Mouse (Mus musculus) intestine, embryonic 14.5 days (tissue): Measurements from ENCODE around the gene Gm11060. TPM values are rescaled to one million over a fixed set of nuclear protein-coding genes. Genes with fewer than 3 reads are reported as not detected.

Experiments used
- ATAC-seq: fragments of 200-750 bp; cut with Nextera tagmentation; replicated peaks from 2 replicates; pipeline ENCODE4 v1.8.0; 2017; ENCODE audit warnings: low read depth, moderate number of reproducible peaks, moderate TSS enrichment, moderate library complexity; ENCODE audit not compliant: low FRiP score, low TSS enrichment
- DNase-seq: peaks from one replicate; pipeline ENCODE4 v3.0.0-alpha.2; 2018; ENCODE audit warnings: low spot score
- H3K27ac ChIP-seq: fragments of 300-500 bp; sonication (generic); 2 replicates; pipeline ENCODE4 v1.5.1; 2014; ENCODE audit warnings: low read depth, mild to moderate bottlenecking, control low read depth
- H3K27me3 ChIP-seq: fragments of 300-500 bp; sonication (generic); replicated peaks from 2 replicates; pipeline ENCODE4 v1.6.1; 2014; ENCODE audit warnings: low read length, control low read depth; ENCODE audit not compliant: control insufficient read depth, insufficient read depth
- H3K36me3 ChIP-seq: fragments of 300-500 bp; sonication (generic); 2 replicates; pipeline ENCODE4 v1.6.1; 2014; ENCODE audit warnings: low read length, control low read depth; ENCODE audit not compliant: control insufficient read depth, insufficient read depth
- H3K4me1 ChIP-seq: fragments of 300-500 bp; sonication (generic); replicated peaks from 2 replicates; pipeline ENCODE4 v1.6.1; 2014; ENCODE audit warnings: low read length, control low read depth, mixed read lengths; ENCODE audit not compliant: control insufficient read depth, insufficient read depth
- H3K4me2 ChIP-seq: fragments of 300-500 bp; sonication (generic); 2 replicates; pipeline ENCODE4 v1.6.1; 2014; ENCODE audit warnings: low read length
- H3K4me3 ChIP-seq: fragments of 300-500 bp; sonication (generic); 2 replicates; pipeline ENCODE4 v1.5.1; 2014; ENCODE audit warnings: low read depth, low read length, control low read depth, mixed read lengths
- H3K9ac ChIP-seq: fragments of 300-500 bp; sonication (generic); 2 replicates; pipeline ENCODE4 v1.6.1; 2014; ENCODE audit warnings: mild to moderate bottlenecking, low read length
- H3K9me3 ChIP-seq: fragments of 300-500 bp; sonication (generic); 2 replicates; pipeline ENCODE4 v1.6.1; 2016; ENCODE audit warnings: low read length, control low read depth; ENCODE audit not compliant: control insufficient read depth
- WGBS: fragments of 180-500 bp; shearing (Covaris S2); extraction: QIAGEN DNeasy Blood & Tissue Kit; methylation state at CpG from one replicate; pipeline ENCODE4 v1.1.7; 2014; 5-methylcytosine and 5-hydroxymethylcytosine counted together
- polyA plus RNA-seq: library from polyadenylated mRNA; unstranded; fragments of >200 nt; fragmentation: Nextera tagmentation; extraction: Ambion mirVana; gene quantifications from 2 replicates; pipeline ENCODE4 v1.2.1, GENCODE M21; 2014

Gm11060 gene
- polyA plus RNA-seq = not detected in 2 replicates

DNA sequence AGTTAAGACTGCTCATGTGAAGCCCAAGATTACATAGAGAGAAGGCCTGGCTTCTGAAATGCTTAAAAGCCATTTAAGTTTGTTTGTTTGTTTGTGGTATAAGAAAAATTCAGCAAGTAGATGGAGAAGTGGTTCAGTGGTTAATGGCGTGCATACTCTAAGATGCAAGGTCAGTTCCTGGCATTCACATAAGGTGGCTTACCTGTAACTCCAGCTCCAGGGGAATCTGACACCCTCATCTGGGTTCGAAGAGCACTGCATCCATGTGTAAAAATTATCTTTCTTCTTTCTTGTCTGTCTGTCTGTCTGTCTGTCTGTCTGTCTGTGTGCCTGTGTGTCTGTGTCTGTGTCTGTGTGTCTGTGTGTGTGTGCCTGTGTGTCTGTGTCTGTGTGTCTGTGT, at the start of gene Gm11060:
Gene Gm11060, plus strand, starts transcription at position 301 of the 400 bp plus-strand sequence.
- no peak within 1 kb of the TSS for H3K4me2 ChIP-seq
- no peak for ATAC-seq
- no peak for DNase-seq
- H3K36me3 ChIP-seq = no peaks in the 10 kb centered on the region
- 90% methylated on average over 2 of the region's 2 CpGs for WGBS
- H3K27ac ChIP-seq = no peak within 1 kb of the TSS
- H3K27me3 ChIP-seq = no peaks in the 10 kb centered on the region
- H3K9me3 ChIP-seq = no peaks in the 10 kb centered on the region
- H3K4me3 ChIP-seq = no peak within 1 kb of the TSS
- no peak within 1 kb of the TSS for H3K9ac ChIP-seq
- H3K4me1 ChIP-seq = peaks cover 13% of the 10 kb centered on the region

DNA sequence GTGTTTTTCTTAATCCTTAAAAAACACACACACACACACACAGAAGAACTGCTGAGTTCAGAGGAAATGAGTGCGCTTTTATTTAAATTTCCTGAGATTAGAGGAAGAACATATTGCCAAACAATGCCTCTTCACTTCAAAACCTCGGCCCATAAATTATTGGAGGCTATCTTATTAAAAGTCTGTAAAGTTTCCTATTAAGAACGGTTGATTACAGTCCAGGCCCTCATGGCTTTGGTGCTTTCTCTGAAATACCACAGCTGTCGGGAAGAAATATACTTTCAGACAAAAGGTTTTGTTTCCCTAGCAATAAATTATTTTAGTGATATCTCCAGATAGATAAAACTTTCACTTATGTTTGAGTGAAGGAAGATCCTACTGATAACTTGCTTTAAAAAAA, 48.7 kb upstream of the Gm11060 start:
- Histone ChIP-seq H3K27ac (no peak overlapping the region), H3K4me2 (no peak overlapping the region), H3K36me3 (no peaks in the 10 kb centered on the region), H3K4me3 (no peak overlapping the region), H3K27me3 (no peaks in the 10 kb centered on the region), H3K4me1 (no peaks in the 10 kb centered on the region), H3K9me3 (no peaks in the 10 kb centered on the region), H3K9ac (no peak overlapping the region)
- no peak for ATAC-seq
- DNase-seq = no peak
- 60% methylated on average over 4 of the region's 4 CpGs for WGBS

DNA sequence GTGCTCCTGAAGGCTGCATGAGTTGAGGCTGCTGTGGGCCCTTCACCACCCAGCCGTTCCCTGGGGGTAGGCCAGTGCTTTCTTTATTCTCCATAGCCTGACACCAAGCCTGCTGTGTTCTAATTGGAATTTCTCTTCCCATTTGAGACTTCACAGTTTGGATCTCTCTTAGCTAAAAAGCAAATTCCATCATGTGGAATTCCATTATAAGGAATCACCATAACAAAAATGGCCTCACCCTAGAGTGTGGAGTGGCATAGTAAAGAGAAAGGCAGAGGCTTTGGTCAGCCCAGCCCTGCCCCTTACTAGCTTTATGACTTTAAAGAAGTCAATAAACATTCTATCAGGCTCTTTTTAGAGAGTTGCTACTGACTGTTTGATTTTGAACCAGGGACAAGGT, 43.5 kb upstream of the Gm11060 start:
- no peak for DNase-seq
- no peak overlapping the region for H3K27ac ChIP-seq
- H3K9ac ChIP-seq = no peak overlapping the region
- WGBS = 8% methylated on average over 1 of the region's 1 CpGs
- H3K9me3 ChIP-seq = no peaks in the 10 kb centered on the region
- no peaks in the 10 kb centered on the region; the same call in 1 of the 2 replicates for H3K4me1 ChIP-seq
- no peak overlapping the region for H3K4me3 ChIP-seq
- H3K4me2 ChIP-seq = no peak overlapping the region
- no peaks in the 10 kb centered on the region for H3K27me3 ChIP-seq
- no peak for ATAC-seq
- H3K36me3 ChIP-seq = no peaks in the 10 kb centered on the region

DNA sequence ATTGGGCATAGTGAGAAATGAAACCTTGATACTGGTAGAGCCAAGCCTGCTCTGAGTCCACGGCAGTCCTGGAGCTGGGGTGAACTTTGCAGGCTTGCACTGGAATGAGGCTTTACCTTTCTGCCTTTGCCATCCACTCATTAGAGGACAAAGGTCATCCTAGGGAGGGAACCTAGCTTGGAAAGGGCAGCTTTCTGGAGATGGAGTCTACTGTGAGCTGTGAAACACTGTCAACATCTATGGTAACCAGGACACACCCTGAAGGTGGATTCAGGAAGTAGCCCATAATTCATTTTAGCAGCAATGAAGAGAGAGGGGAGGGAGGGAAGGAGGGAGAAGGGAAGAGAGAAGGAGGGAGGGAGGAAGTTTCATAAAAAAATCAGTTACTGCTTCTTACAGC, 36.3 kb upstream of the Gm11060 start:
- no peak overlapping the region for H3K4me2 ChIP-seq
- no peaks in the 10 kb centered on the region for H3K36me3 ChIP-seq
- H3K27me3 ChIP-seq = no peaks in the 10 kb centered on the region
- H3K4me1 ChIP-seq = peaks cover 4% of the 10 kb centered on the region; the same call in 1 of the 2 replicates
- ATAC-seq (peak; percentile 75; the same call in 1 of the 2 replicates), DNase-seq (peak; percentile 48)
- H3K4me3 ChIP-seq = no peak overlapping the region
- WGBS = 50% methylated on average over 1 of the region's 1 CpGs
- H3K27ac ChIP-seq = no peak overlapping the region
- no peak overlapping the region for H3K9ac ChIP-seq
- H3K9me3 ChIP-seq = no peaks in the 10 kb centered on the region

DNA sequence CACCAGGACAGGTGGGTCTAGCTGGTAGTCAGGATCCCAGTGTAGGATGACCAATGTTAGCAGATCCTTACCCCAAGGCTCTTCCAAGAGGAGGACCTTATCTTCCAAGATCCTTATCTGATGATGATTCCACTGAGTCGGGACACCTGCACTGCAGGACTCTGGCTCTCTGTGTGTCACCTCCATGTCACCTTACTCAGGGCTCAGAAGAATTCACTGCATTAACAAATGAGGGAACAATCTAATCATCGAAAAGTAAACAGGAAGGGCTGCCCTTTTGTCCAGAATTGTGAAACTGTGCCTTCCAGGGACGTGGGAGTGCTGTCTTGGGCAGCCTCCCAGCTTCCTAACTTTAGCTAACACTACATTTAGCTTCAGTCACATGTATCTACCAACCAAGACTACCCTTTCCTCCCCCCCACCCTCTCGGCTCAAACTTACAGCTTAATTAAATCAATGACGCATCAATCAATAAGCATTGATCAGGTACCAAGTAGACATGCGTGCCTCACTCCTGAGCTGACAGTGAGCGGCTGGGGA, 33.2 kb upstream of the Gm11060 start:
- Histone ChIP-seq H3K36me3 (no peaks in the 10 kb centered on the region), H3K27ac (no peak overlapping the region), H3K9me3 (no peaks in the 10 kb centered on the region), H3K9ac (no peak overlapping the region), H3K4me3 (no peak overlapping the region), H3K4me2 (no peak overlapping the region), H3K4me1 (peaks cover 4% of the 10 kb centered on the region; the same call in 1 of the 2 replicates), H3K27me3 (no peaks in the 10 kb centered on the region)
- peak; percentile 40 for DNase-seq
- WGBS = 64% methylated on average over 7 of the region's 7 CpGs
- no peak for ATAC-seq

DNA sequence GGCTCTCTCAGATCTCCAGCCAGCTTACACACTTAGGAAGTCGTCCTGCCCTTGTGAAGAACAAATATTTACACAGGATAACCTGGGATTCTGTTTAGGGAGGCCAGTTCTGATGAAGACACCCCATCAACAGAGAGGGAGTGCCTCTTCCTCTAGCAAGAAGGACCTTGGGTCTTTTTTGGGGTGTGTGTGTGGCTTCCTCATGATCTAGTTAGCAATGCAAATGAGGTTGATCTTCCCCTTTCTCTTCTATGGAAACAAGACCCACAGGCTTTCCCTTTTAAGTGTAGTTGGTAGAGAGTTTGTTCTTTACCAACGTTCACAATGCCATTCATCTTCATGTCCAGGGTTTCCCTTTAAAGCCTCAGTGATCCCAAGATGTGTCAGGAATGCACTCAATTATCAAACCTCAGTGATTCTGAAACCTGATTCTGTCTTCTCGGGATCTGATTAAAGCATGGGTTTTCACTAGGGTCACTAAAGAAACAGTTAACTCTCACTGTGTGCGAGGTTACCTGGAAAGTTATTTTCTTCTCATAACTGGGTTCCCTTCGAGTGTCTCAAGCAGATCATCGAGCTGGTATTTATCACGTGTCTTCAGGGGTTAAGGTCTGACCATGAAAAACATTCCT, 29.0 kb upstream of the Gm11060 start:
- Histone ChIP-seq H3K36me3 (no peaks in the 10 kb centered on the region), H3K9ac (no peak overlapping the region), H3K27ac (no peak overlapping the region), H3K4me3 (no peak overlapping the region), H3K27me3 (no peaks in the 10 kb centered on the region), H3K4me1 (0 out of 2 replicates have a peak, but pooled peaks cover 4% of the 10 kb centered on the region), H3K9me3 (no peaks in the 10 kb centered on the region), H3K4me2 (no peak overlapping the region)
- no peak for DNase-seq
- ATAC-seq = no peak
- 43% methylated on average over 7 of the region's 7 CpGs for WGBS

DNA sequence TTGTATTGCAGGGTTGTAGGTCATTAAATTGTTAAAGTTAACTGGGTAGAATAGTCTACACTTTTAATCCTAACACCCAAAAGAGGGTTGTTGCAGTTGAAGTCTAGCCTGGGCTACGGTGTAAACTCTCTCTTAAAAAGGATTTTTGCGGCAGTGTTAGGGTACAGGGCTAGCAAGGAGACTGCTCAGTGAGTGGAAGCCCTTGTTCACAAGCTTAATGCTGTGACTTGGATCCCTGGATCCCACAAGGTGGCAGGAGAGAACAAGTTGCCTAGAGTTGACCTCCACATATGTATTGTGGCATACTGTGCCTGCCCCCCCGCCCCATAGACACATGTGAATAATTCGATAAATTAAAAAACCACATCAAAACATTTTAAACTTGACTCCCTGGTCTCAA, 19.3 kb upstream of the Gm11060 start:
- Histone ChIP-seq H3K4me2 (no peak overlapping the region), H3K27ac (no peak overlapping the region), H3K9ac (no peak overlapping the region), H3K27me3 (no peaks in the 10 kb centered on the region), H3K4me1 (no peaks in the 10 kb centered on the region), H3K9me3 (no peaks in the 10 kb centered on the region), H3K36me3 (no peaks in the 10 kb centered on the region), H3K4me3 (no peak overlapping the region)
- peak; percentile 21 for DNase-seq
- WGBS = 71% methylated on average over 4 of the region's 4 CpGs
- no peak for ATAC-seq

DNA sequence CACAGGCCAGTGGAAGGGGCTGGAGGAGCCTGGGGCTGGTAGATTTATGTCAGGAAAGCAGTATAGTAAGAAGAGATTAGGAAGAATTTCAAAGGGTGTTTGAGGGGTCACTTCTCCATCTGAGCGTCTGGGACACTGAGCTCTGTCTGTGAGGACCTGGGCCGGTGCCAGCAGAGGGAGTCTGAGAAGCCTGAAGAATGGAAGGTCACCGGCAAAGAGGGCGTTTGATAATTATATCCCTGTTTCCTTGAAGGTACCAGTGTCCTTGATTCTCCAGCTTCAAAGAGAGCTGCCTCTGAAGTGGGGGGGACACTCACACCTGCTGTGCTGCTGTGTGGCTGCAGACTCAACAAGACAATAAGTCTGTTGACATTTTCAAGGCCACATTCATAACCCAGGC, 17.6 kb upstream of the Gm11060 start:
- H3K27ac ChIP-seq = no peak overlapping the region
- DNase-seq (peak; percentile 38), ATAC-seq (no peak)
- H3K9me3 ChIP-seq = no peaks in the 10 kb centered on the region
- 37% methylated on average over 4 of the region's 4 CpGs for WGBS
- no peak overlapping the region for H3K4me3 ChIP-seq
- H3K27me3 ChIP-seq = no peaks in the 10 kb centered on the region
- H3K9ac ChIP-seq = no peak overlapping the region
- no peaks in the 10 kb centered on the region for H3K4me1 ChIP-seq
- H3K36me3 ChIP-seq = no peaks in the 10 kb centered on the region
- H3K4me2 ChIP-seq = no peak overlapping the region

DNA sequence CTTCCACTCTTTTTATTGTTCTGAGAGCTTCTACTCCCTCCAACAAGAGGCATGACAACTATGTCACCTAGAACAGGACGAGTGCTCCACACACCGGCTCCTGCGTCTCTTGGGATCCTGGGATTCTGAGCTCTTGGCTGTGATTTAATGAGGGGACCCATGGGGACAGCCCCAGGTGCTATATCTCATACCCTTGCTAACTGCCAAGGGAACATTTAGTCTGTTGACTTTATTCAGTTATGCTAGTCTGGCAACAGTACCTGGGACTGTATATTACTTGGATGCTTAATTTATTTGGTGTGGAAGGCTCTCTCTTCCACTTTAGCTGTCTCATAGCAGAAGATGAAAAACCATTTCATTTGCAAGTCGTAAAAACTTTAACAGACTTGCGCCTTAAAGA, 16.0 kb upstream of the Gm11060 start:
- ATAC-seq (no peak), DNase-seq (peak; percentile 40)
- H3K27me3 ChIP-seq = no peaks in the 10 kb centered on the region
- no peak overlapping the region for H3K9ac ChIP-seq
- H3K9me3 ChIP-seq = no peaks in the 10 kb centered on the region
- no peaks in the 10 kb centered on the region for H3K4me1 ChIP-seq
- H3K27ac ChIP-seq = no peak overlapping the region
- H3K4me3 ChIP-seq = no peak overlapping the region
- no peak overlapping the region for H3K4me2 ChIP-seq
- H3K36me3 ChIP-seq = no peaks in the 10 kb centered on the region
- 54% methylated on average over 5 of the region's 5 CpGs for WGBS
